Mouse (Mus musculus) kidney, embryonic 15.5 days (tissue): ENCODE measurements around the gene Pkm. TPM values are rescaled to one million over a fixed set of nuclear protein-coding genes. Genes with fewer than 3 reads are reported as not detected.

Source experiments
- ATAC-seq: fragments of 200-750 bp; cut with Nextera tagmentation; replicated peaks from 2 replicates; pipeline ENCODE4 v1.8.0; 2017; ENCODE audit warnings: moderate TSS enrichment; ENCODE audit not compliant: low FRiP score
- H3K27ac ChIP-seq: fragments of 300-500 bp; sonication (generic); 2 replicates; pipeline ENCODE4 v1.5.1; 2015; ENCODE audit warnings: mild to moderate bottlenecking, inconsistent platforms
- H3K27me3 ChIP-seq: fragments of 300-500 bp; sonication (generic); 2 replicates; pipeline ENCODE4 v1.6.1; 2015; ENCODE audit warnings: inconsistent platforms
- H3K36me3 ChIP-seq: fragments of 300-500 bp; sonication (generic); 2 replicates; pipeline ENCODE4 v1.6.1; 2015; ENCODE audit warnings: inconsistent platforms
- H3K4me1 ChIP-seq: fragments of 300-500 bp; sonication (generic); 2 replicates; pipeline ENCODE4 v1.6.1; 2015; ENCODE audit warnings: inconsistent platforms
- H3K4me2 ChIP-seq: fragments of 300-500 bp; sonication (generic); 2 replicates; pipeline ENCODE4 v1.6.1; 2015; ENCODE audit warnings: moderate library complexity, mild to moderate bottlenecking, inconsistent platforms
- H3K4me3 ChIP-seq: fragments of 300-500 bp; sonication (generic); replicated peaks from 2 replicates; pipeline ENCODE4 v1.5.1; 2015; ENCODE audit warnings: mild to moderate bottlenecking, inconsistent platforms
- H3K9ac ChIP-seq: fragments of 300-500 bp; sonication (generic); 2 replicates; pipeline ENCODE4 v1.6.1; 2015; ENCODE audit warnings: mild to moderate bottlenecking, inconsistent platforms
- H3K9me3 ChIP-seq: fragments of 300-500 bp; sonication (generic); replicated peaks from 2 replicates; pipeline ENCODE4 v1.6.1; 2016; ENCODE audit warnings: inconsistent platforms
- WGBS: fragments of 180-500 bp; shearing (Covaris S2); methylation state at CpG from one replicate; pipeline ENCODE4 v1.1.7; 2015; ENCODE audit warnings: mixed read lengths; 5-methylcytosine and 5-hydroxymethylcytosine counted together
- polyA plus RNA-seq: library from polyadenylated mRNA; unstranded; fragments of >200 nt; fragmentation: Nextera tagmentation; extraction: Ambion mirVana; gene quantifications from 2 replicates; pipeline ENCODE4 v1.2.1, GENCODE M21; 2015

The Pkm gene
- polyA plus RNA-seq, 1 experiment from 2014 or later = 1,340 TPM

DNA sequence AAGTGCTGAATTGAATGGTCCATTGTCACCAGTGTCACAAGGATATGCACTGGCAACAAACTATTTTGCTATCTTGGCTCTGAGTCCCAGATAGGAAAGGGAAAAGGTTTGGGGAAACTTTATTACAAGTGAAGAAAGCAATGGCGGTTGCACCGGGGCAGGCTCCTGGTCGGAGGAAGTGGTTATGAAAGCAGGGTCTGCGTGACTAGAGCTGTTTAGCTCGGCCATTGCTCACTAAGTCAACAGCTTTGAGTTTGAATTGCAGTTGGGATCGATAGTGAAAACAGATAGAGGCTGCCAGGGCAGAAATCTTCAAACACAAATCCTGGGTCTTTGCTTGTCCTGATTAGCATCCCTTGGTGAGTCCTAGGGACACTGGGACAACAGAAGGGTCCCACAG is 11.7 kb downstream of the Pkm start:
- no peak overlapping the region for H3K27ac ChIP-seq
- H3K9ac ChIP-seq = no peak overlapping the region
- no peak overlapping the region for H3K4me3 ChIP-seq
- peaks cover 100% of the 10 kb centered on the region for H3K36me3 ChIP-seq
- H3K27me3 ChIP-seq = no peaks in the 10 kb centered on the region
- H3K4me2 ChIP-seq = no peak overlapping the region
- peaks cover 20% of the 10 kb centered on the region for H3K4me1 ChIP-seq
- 89% methylated on average over 6 of the region's 6 CpGs for WGBS
- no peak for ATAC-seq
- no peaks in the 10 kb centered on the region for H3K9me3 ChIP-seq

DNA sequence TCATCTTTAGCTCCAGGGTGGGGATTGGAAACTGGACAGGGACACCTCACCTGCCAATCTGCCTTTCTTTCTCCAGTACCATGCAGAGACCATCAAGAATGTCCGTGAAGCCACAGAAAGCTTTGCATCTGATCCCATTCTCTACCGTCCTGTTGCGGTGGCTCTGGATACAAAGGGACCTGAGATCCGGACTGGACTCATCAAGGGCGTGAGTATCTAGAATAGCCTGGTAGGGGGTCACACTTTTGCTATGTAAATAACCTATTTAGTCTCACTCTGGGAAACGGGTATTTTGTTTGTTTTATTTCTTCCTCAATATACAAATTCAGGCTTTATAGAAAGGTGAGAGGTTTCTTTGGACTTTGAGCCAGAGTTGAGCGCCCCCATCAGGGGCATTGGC is 12.3 kb downstream of the Pkm start:
- Histone ChIP-seq H3K4me2 (no peak overlapping the region), H3K27me3 (no peaks in the 10 kb centered on the region), H3K4me1 (peaks cover 16% of the 10 kb centered on the region), H3K4me3 (no peak overlapping the region), H3K36me3 (peaks cover 100% of the 10 kb centered on the region), H3K9ac (no peak overlapping the region), H3K27ac (no peak overlapping the region), H3K9me3 (no peaks in the 10 kb centered on the region)
- WGBS = 91% methylated on average over 7 of the region's 7 CpGs
- ATAC-seq = no peak

DNA sequence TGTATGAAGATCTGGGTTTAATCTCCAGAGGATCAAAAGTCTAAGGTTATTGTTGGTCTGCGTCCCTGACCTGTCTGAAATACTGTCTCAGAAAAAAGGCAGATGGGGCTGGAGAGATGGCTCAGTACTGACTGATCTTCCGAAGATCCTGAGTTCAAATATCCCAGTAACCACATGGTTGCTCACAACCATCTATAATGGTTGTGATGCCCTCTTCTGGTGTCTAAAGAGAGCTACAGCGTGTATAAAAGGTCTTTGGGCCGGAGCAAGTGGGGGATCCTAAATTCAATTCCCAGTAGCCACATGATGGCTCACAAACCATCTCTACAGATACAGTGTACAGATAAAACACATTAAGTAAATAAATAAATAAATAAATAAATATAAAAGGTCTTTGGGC is 13.0 kb downstream of the Pkm start:
- no peaks in the 10 kb centered on the region for H3K27me3 ChIP-seq
- no peak overlapping the region for H3K27ac ChIP-seq
- H3K9me3 ChIP-seq = no peaks in the 10 kb centered on the region
- H3K9ac ChIP-seq = no peak overlapping the region
- H3K4me2 ChIP-seq = no peak overlapping the region
- H3K36me3 ChIP-seq = peaks cover 100% of the 10 kb centered on the region
- peaks cover 9% of the 10 kb centered on the region for H3K4me1 ChIP-seq
- 92% methylated on average over 4 of the region's 4 CpGs for WGBS
- H3K4me3 ChIP-seq = no peak overlapping the region
- no peak for ATAC-seq

DNA sequence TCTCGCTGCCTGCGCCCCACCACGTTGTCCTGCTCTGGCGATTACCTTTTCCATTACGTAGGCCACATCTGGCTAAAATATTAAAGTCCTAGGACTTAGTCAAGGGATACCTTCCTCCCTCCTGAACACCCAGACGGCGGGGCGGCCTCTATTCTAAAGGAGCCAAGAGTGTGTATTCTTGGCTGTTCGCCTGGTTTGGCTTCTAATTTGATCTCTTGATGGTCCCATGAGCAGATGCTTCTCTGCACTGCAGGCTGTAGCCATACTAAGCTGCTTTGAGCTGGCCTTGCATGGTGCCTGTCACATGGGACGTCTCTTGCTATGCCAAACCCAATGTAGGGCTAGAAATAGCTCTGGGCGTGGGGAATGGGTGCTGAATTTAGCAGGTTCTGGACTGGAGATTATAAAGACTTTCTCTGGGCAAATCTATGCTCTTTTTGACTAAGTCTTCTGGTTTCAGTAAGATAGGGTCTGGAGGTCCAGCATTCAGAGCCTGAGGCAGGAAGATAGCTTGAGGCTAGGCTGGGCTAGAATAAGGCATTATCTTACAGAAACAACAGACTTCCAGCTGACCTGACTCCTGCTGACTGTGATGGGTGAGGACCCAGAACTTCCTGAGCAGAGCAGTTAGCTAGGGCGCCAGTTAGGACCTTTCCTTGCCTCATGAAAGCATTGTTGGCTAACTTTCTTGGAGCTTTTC is 16.2 kb downstream of the Pkm start:
- 88% methylated on average over 12 of the region's 12 CpGs for WGBS
- H3K9ac ChIP-seq = no peak overlapping the region
- H3K9me3 ChIP-seq = no peaks in the 10 kb centered on the region
- H3K4me1 ChIP-seq = no peaks in the 10 kb centered on the region
- H3K4me3 ChIP-seq = no peak overlapping the region
- peaks cover 100% of the 10 kb centered on the region for H3K36me3 ChIP-seq
- ATAC-seq = no peak
- H3K27me3 ChIP-seq = no peaks in the 10 kb centered on the region
- H3K4me2 ChIP-seq = no peak overlapping the region
- no peak overlapping the region for H3K27ac ChIP-seq

DNA sequence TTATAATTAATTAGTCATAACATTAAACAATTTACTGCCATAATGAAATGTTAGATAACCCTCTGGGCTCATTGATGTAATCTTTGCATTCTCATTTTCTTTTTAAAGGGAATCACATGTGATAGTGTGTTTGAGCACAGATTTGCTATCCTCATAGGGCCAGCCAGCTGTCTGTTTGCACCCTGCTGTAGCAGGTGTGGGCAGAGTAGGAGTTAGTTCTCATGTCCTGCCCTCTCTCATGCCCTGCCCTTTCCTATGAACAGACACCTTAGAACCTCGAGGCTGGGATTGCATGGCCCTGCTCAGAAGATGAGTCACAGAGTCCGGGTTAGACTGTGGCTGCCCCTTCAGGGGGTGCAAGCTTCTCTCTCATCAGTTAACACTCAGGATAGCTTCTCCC is 17.3 kb downstream of the Pkm start:
- Histone ChIP-seq H3K36me3 (peaks cover 100% of the 10 kb centered on the region), H3K4me3 (no peak overlapping the region), H3K27ac (no peak overlapping the region), H3K9me3 (no peaks in the 10 kb centered on the region), H3K9ac (no peak overlapping the region), H3K4me2 (no peak overlapping the region), H3K4me1 (no peaks in the 10 kb centered on the region), H3K27me3 (no peaks in the 10 kb centered on the region)
- 40% methylated on average over 2 of the region's 2 CpGs for WGBS
- no peak for ATAC-seq

DNA sequence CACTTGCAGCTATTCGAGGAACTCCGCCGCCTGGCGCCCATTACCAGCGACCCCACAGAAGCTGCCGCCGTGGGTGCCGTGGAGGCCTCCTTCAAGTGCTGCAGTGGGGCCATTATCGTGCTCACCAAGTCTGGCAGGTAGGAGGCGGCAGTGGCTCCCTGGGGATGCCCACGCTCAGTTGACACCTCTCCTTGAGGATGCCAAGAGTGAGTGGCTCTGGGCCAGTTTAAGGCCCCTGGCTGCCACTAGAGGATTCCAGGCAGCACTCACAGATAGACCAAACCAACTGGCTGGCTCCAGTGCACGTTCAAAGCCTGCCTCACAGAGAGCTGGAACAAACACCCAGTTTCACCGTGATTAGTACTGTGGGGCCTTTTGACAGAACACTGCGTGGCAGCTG is 19.4 kb downstream of the Pkm start:
- no peak for ATAC-seq
- Histone ChIP-seq H3K4me3 (no peak overlapping the region), H3K4me2 (no peak overlapping the region), H3K36me3 (peaks cover 90% of the 10 kb centered on the region), H3K9ac (no peak overlapping the region), H3K9me3 (no peaks in the 10 kb centered on the region), H3K27ac (no peak overlapping the region), H3K4me1 (peaks cover 13% of the 10 kb centered on the region), H3K27me3 (peaks cover 2% of the 10 kb centered on the region)
- 92% methylated on average over 14 of the region's 14 CpGs for WGBS

DNA sequence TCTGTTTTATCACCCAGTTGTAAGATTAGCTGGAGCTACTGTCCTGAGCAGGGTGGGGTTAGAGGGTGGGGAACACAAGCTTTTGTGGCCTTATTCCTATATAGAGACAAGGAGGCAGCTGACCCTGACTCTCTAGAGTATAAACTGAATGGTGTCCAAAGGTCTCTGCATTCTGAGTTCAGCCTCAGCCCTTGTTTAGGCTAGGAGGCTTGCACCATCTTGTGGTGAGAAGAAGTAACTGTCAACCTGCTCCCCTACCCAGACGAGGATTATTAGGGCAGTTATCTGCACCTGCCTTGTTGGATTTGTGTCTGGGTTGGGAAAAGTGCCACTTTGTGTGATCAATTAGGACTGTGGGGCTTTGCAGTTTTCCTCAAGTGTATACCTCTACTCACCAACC is 22.1 kb downstream of the Pkm start:
- Histone ChIP-seq H3K4me2 (no peak overlapping the region), H3K4me3 (no peak overlapping the region), H3K4me1 (peaks cover 14% of the 10 kb centered on the region), H3K27ac (no peak overlapping the region), H3K9me3 (no peaks in the 10 kb centered on the region), H3K36me3 (peaks cover 63% of the 10 kb centered on the region), H3K9ac (no peak overlapping the region), H3K27me3 (peaks cover 22% of the 10 kb centered on the region)
- no peak for ATAC-seq
- 8% methylated on average over 1 of the region's 1 CpGs for WGBS

DNA sequence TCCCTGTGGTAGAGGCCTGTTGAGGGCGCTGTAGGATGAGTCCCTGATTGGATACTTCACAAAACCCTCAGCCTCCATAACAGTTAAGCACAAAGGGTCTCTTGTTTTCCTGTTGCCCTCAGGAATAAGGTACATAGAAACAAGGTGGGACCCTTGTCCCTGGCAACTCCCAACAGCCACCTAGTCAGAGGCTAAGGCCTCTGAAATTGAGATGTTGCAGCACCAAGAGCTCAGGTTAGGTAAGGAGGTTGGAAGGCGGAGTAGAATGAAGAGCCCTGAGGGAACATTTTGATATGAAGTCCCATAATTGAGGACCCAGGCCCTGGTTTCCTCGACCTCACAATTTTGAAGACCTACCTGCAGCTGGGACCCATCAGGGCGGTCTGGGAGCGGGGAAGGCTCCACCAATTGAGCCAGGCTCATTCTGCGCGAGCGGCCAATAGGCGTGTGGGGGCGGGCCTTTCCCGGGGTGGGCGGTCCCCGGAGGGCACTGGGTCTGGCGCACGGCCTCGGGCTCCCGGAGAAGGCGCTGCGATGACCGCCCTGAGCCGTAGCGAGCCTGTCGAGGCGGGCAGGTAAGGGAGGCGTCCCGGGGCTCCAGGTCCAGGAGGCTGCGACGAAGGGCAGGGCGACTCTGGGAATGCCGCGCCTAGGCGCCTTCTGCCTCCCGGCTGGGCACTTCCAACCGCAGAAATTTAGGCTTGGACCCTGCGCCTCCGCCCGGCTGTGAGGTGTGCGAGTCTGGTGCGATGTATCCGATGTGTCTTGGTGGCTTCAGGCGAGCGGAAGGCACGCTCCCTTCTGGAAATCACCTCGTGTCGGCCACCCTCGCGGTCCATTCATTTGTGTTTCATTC is 23.7 kb downstream of the Pkm start, which contains the start of gene Gramd2:
TSS of gene Gramd2 (plus strand) at position 467 of the 856 bp plus-strand sequence.
- peak; percentile 98 for ATAC-seq
- peaks cover 14% of the 10 kb centered on the region for H3K4me1 ChIP-seq
- H3K9me3 ChIP-seq = no peaks in the 10 kb centered on the region
- WGBS = 2% methylated on average over 47 of the region's 47 CpGs
- peak within 1 kb of the TSS; percentile 97 for H3K4me2 ChIP-seq
- peaks cover 22% of the 10 kb centered on the region for H3K27me3 ChIP-seq
- H3K27ac ChIP-seq = 0 out of 2 replicates have a peak within 1 kb of the TSS, but pooled peaks have one; percentile 37
- H3K4me3 ChIP-seq = peak within 1 kb of the TSS; percentile 53
- H3K9ac ChIP-seq = peak within 1 kb of the TSS; percentile 51
- H3K36me3 ChIP-seq = peaks cover 47% of the 10 kb centered on the region

DNA sequence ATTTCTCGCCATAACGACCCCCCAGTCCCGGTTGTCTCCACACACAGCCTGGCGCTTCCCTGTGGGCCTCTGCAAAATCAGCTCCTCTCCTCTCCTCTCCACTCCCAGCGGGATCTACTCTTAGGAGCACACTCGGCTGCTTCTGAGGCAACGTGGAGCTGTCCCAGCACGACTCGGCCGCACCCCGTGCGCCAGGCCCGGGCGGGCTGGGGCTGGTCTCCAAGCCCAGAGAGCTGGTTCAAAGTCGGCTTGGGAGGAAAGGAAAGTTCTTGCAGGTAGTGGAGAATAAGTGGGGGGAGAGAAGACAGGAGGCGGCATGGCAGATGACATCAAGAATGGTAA is 24.3 kb downstream of the Pkm start:
- peak overlapping the region; percentile 97 for H3K4me2 ChIP-seq
- H3K27me3 ChIP-seq = peaks cover 22% of the 10 kb centered on the region
- peaks cover 14% of the 10 kb centered on the region for H3K4me1 ChIP-seq
- H3K9me3 ChIP-seq = no peaks in the 10 kb centered on the region
- peak overlapping the region; percentile 53 for H3K4me3 ChIP-seq
- no peak for ATAC-seq
- peak overlapping the region; percentile 51 for H3K9ac ChIP-seq
- no peak overlapping the region for H3K27ac ChIP-seq
- H3K36me3 ChIP-seq = peaks cover 41% of the 10 kb centered on the region
- 9% methylated on average over 16 of the region's 16 CpGs for WGBS

DNA sequence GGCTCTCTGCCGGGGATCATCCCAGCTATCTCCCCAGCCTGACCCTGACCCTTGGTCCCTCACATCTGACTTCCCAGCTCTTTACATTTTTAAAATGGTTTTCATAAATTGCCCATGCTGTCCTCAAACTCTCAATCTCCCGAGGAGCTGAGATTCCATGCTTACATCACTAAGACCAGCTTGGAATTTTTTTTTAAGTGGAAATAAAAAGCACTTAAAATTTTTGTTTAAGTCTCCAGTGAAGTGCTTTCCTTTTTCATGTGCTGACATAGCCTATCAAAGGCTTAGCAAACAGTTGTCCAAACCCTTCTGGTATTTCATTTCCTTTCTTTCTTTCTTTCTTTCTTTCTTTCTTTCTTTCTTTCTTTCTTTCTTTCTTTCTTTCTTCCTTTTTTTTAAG is 27.9 kb downstream of the Pkm start:
- Histone ChIP-seq H3K4me3 (no peak overlapping the region), H3K36me3 (peaks cover 8% of the 10 kb centered on the region), H3K9ac (no peak overlapping the region), H3K4me1 (peaks cover 14% of the 10 kb centered on the region), H3K27me3 (peaks cover 22% of the 10 kb centered on the region), H3K4me2 (no peak overlapping the region), H3K27ac (no peak overlapping the region), H3K9me3 (no peaks in the 10 kb centered on the region)
- no peak for ATAC-seq
- whole genome bisulfite sequencing = 66% methylated on average over 2 of the region's 2 CpGs

DNA sequence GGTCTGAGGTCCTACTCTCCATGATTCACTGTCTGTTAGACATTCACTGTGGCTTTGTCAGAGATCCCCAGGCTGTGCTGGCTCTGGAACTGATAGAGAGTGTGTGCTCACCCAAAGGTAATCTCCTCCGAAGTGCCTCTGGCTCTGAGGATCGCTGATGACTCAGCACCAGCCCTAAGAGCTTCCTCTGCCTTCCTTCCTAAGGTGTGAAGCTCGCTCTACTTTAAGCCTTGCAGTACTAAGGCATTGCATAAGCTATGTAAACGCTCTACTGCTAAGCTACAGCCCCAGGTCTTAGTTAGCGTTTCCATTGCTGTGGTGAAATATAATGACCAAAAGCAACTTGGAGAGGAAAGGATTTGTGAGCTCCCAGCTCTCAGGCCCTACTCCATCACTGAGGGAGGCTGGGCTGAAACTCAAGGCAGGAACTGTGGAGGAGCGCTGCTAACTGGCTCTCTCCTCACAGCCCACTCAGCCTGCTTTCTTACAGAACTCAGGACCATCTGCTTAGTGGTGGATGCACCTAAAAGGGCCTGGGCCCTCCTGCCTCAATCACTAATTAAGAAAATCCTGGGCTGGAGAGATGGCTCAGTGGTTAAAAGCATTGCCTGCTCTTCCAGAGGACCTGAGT is 31.4 kb downstream of the Pkm start:
- Histone ChIP-seq H3K27ac (no peak overlapping the region), H3K4me2 (no peak overlapping the region), H3K36me3 (no peaks in the 10 kb centered on the region), H3K9ac (no peak overlapping the region), H3K4me3 (no peak overlapping the region), H3K4me1 (peaks cover 11% of the 10 kb centered on the region), H3K9me3 (no peaks in the 10 kb centered on the region), H3K27me3 (peaks cover under 1% of the 10 kb centered on the region; the same call in 1 of the 2 replicates)
- WGBS = 36% methylated on average over 6 of the region's 6 CpGs
- no peak for ATAC-seq

DNA sequence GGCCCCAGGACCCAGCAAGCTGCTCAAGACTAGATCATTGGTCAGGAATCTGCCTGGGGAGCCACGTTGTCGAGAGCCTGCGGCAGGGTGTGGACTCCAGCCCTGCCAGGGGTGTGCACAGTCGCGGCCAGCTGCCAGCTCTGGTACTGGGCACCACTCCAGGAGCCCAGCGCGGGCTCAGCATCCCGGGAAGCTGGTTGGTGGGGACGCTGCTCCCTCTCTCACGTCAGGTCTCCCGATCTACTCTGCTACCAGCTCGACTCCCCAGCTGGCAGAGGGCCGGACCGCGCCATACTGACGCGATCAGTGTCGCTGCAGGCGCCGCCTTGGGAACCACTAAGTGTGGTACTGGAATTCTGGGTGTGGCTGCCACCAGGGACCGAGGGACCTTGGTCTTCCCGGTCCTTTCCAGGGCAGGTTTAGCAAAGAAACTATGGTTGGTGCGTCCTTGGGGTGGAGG is 35.5 kb downstream of the Pkm start:
- WGBS = 5% methylated on average over 23 of the region's 23 CpGs
- Histone ChIP-seq H3K27me3 (peaks cover 3% of the 10 kb centered on the region; the same call in 1 of the 2 replicates), H3K27ac (no peak overlapping the region)

More for the DNA sequence above, 35.5 kb downstream of the Pkm start:
- no peaks in the 10 kb centered on the region for H3K9me3 ChIP-seq
- peak overlapping the region; percentile 21 for H3K9ac ChIP-seq
- H3K4me3 ChIP-seq = peak overlapping the region; percentile 39
- peak overlapping the region; percentile 63 for H3K4me2 ChIP-seq
- ATAC-seq = peak; percentile 54; the same call in 1 of the 2 replicates
- peaks cover 14% of the 10 kb centered on the region for H3K4me1 ChIP-seq
- H3K36me3 ChIP-seq = no peaks in the 10 kb centered on the region
